Mouse (Mus musculus) gastrocnemius, adult 8-10 months (tissue): ENCODE results near the gene Magi1. TPM values are rescaled to one million over a fixed set of nuclear protein-coding genes. Genes with fewer than 3 reads are reported as not detected.

ENCODE experiments used
- DNase-seq, 2 experiments: peaks; one replicate each; pipeline ENCODE4 v3.0.0; 2022; ENCODE audit warnings: low spot score in 2 of 2
- total RNA-seq, 4 experiments: library from RNA; stranded (reverse); gene quantifications; 2 replicates each; pipeline ENCODE4 v1.2.4; 2022

The Magi1 gene
- 1 to 10 TPM; 1.7 to 5.1 (median 2.0) TPM for total RNA-seq

GRCm38 (mm10) chr6:94283318-94284061 is at the start of gene Magi1:
Magi1 (minus strand) TSS chr6:94283917.
- peak; percentile 78 to 89 for DNase-seq

GRCm38 (mm10) chr6:94327143-94327542 is 43.4 kb upstream of the Magi1 start:
- DNase-seq = no peak

- DNase-seq = no peak
Observed at GRCm38 (mm10) chr6:94316886-94317285, 33.2 kb upstream of the Magi1 start.

- no peak for DNase-seq
Observed at GRCm38 (mm10) chr6:94312285-94312684, 28.6 kb upstream of the Magi1 start.

- no peak for DNase-seq
Observed at GRCm38 (mm10) chr6:94308498-94308897, 24.8 kb upstream of the Magi1 start.

GRCm38 (mm10) chr6:94303512-94303911 is 19.8 kb upstream of the Magi1 start:
- no peak for DNase-seq

GRCm38 (mm10) chr6:94301804-94302203 is 18.1 kb upstream of the Magi1 start:
- DNase-seq = no peak

- DNase-seq = no peak
Observed at GRCm38 (mm10) chr6:94300562-94300961, 16.8 kb upstream of the Magi1 start.

GRCm38 (mm10) chr6:94287387-94287786 is 3.7 kb upstream of the Magi1 start:
- no peak for DNase-seq

- DNase-seq = no peak
Observed at GRCm38 (mm10) chr6:94286555-94286954, 2.8 kb upstream of the Magi1 start.

- DNase-seq = no peak
Observed at GRCm38 (mm10) chr6:94284089-94284825, 540 bp upstream of the Magi1 start.

- no peak for DNase-seq
Observed at GRCm38 (mm10) chr6:94282301-94283241, 1.1 kb downstream of the Magi1 start.

- no peak for DNase-seq
Observed at GRCm38 (mm10) chr6:94281606-94282280, 2.0 kb downstream of the Magi1 start.

GRCm38 (mm10) chr6:94273941-94274340 is 9.8 kb downstream of the Magi1 start:
- no peak for DNase-seq

GRCm38 (mm10) chr6:94270001-94270400 is 13.7 kb downstream of the Magi1 start:
- no peak for DNase-seq

- DNase-seq = no peak
Observed at GRCm38 (mm10) chr6:94269174-94269573, 14.5 kb downstream of the Magi1 start.

GRCm38 (mm10) chr6:94265244-94265935 is 18.3 kb downstream of the Magi1 start:
- no peak for DNase-seq

- DNase-seq = no peak
Observed at GRCm38 (mm10) chr6:94264183-94264941, 19.4 kb downstream of the Magi1 start.

- DNase-seq = no peak
Observed at GRCm38 (mm10) chr6:94260831-94261230, 22.9 kb downstream of the Magi1 start.

GRCm38 (mm10) chr6:94259981-94260380 is 23.7 kb downstream of the Magi1 start:
- no peak for DNase-seq
